10 mouse cellular contexts compared by ENCODE assay signal in the genomic region with DNA sequence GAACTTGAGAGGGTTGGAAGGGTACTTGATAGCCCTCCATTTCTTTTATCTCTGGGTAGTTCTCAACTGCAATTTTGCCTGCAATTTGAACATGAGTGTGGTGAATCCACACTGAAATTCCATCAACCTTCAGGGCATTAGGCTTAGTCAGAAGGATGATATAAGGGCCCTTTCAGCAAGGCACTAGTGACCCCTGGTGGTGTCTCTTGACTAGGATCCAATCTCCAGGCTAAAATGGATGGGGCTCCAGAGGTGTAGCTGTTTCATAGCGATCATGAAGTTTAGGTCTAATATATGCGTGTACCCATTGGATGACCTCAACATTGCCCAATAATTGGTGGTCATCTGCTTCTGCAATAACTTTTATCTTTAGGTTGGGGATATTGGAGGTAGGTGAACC.
DNase-seq lines count a peak whose midpoint lies in the region; ATAC-seq and TF ChIP-seq lines count a peak whose summit lies in the region.
"Had no signal": no experiment of that assay in that cellular context is flagged by ENCODE, and none has a peak within 500 bp of the region (broad histone marks: within the 10 kb centered on the region; RNA-seq: fewer than 3 reads in every experiment).

No protein-coding gene starts in this region.

- H3K36me3 ChIP-seq in forebrain, embryonic 11.5 days (ENCODE audit: control insufficient read depth, insufficient read depth, low read length): no peaks in the 10 kb centered on the region
- no peaks in the 10 kb centered on the region for H3K36me3 ChIP-seq in forebrain, embryonic 15.5 days
- H3K36me3 ChIP-seq in MEL (ENCODE audit: control insufficient read depth in 1 of 2, insufficient read depth in 2 of 2, low read length in 2 of 2): no peaks in the 10 kb centered on the region
- H3K36me3 ChIP-seq: limb, embryonic 15.5 days; stomach, embryonic 15.5 days had no signal

- no peak overlapping the region for H3K4me3 ChIP-seq in forebrain, embryonic 11.5 days (ENCODE audit: low read depth, low read length)
- H3K4me3 ChIP-seq in forebrain, embryonic 15.5 days: no peak overlapping the region
- H3K4me3 ChIP-seq in MEL (ENCODE audit: control insufficient read depth in 1 of 2, insufficient read depth in 1 of 2, low read depth in 2 of 2, low read length in 2 of 2): no peak overlapping the region
- H3K4me3 ChIP-seq: limb, embryonic 15.5 days; stomach, embryonic 15.5 days had no signal

- intact Hi-C loops in left cerebral cortex, postnatal 4 days (cut with DNase I): no loop called here
- intact Hi-C loops in left cerebral cortex, postnatal 10 days (cut with DNase I): no loop called here

- no peaks in the 10 kb centered on the region for H3K4me1 ChIP-seq in forebrain, embryonic 11.5 days (replicated peaks; ENCODE audit: control insufficient read depth, insufficient read depth, low read length)
- no peaks in the 10 kb centered on the region for H3K4me1 ChIP-seq in forebrain, embryonic 15.5 days
- H3K4me1 ChIP-seq in MEL (ENCODE audit: control insufficient read depth in 1 of 2, insufficient read depth in 2 of 2, low read length in 2 of 2): no peaks in the 10 kb centered on the region
- H3K4me1 ChIP-seq: limb, embryonic 15.5 days; stomach, embryonic 15.5 days had no signal

- no peak overlapping the region for H3K4me2 ChIP-seq in forebrain, embryonic 11.5 days (ENCODE audit: low read depth, low read length, severe bottlenecking)
- H3K4me2 ChIP-seq in forebrain, embryonic 15.5 days (replicated peaks): no peak overlapping the region
- H3K4me2 ChIP-seq: limb, embryonic 15.5 days; stomach, embryonic 15.5 days had no signal

- TF ChIP-seq CTCF in MEL (IDR thresholded peaks at IDR 0.05 in 2 of 3, conservative IDR thresholded peaks at IDR 0.05 in 1 of 3; ENCODE audit: control insufficient read depth in 1 of 3, insufficient read depth in 1 of 3, low read depth in 2 of 3, low read length in 3 of 3, poor library complexity in 1 of 3, severe bottlenecking in 1 of 3): peak in 2 of 3 experiments; percentile 37 to 41; a peak in 4 of 6 replicates

- H3K9me3 ChIP-seq in forebrain, embryonic 11.5 days (ENCODE audit: control insufficient read depth, low read length): no peaks in the 10 kb centered on the region
- H3K9me3 ChIP-seq in forebrain, embryonic 15.5 days: no peaks in the 10 kb centered on the region
- H3K9me3 ChIP-seq in MEL (replicated peaks; ENCODE audit: insufficient read depth, low read length): no peaks in the 10 kb centered on the region
- H3K9me3 ChIP-seq: limb, embryonic 15.5 days; stomach, embryonic 15.5 days had no signal

- no peak for DNase-seq in forebrain, embryonic 11.5 days (ENCODE audit: low spot score)
- DNase-seq in left cerebral cortex, postnatal 4 days: peak; percentile 1
- no peak for DNase-seq in left cerebral cortex, postnatal 10 days (ENCODE audit: extremely low spot score in 1 of 2, low spot score in 2 of 2)
- DNase-seq in MEL (ENCODE audit: low read depth, low spot score): peak; percentile 10
- DNase-seq in forelimb bud, embryonic 11.5 days (ENCODE audit: low read depth, low spot score): peak; percentile 4
- DNase-seq in left cerebral cortex, adult 9 months (ENCODE audit: low spot score in 2 of 2): no peak
- DNase-seq in thymus, postnatal 10 days (ENCODE audit: low spot score in 2 of 2): no peak

- peak; percentile 64 for ATAC-seq in forebrain, embryonic 11.5 days (replicated peaks; ENCODE audit: low FRiP score)
- no peak for ATAC-seq in forebrain, embryonic 15.5 days (replicated peaks)

- H3K27ac ChIP-seq in forebrain, embryonic 11.5 days (ENCODE audit: low read depth, low read length): no peak overlapping the region
- no peak overlapping the region for H3K27ac ChIP-seq in forebrain, embryonic 15.5 days (replicated peaks)
- H3K27ac ChIP-seq in MEL (ENCODE audit: control insufficient read depth, low read depth, low read length): no peak overlapping the region
- H3K27ac ChIP-seq: limb, embryonic 15.5 days; stomach, embryonic 15.5 days had no signal

- peak; percentile 52 for TF ChIP-seq RAD21 in MEL (IDR thresholded peaks at IDR 0.05; ENCODE audit: low read depth, low read length)

- no peak for TF ChIP-seq EP300 in MEL (IDR thresholded peaks at IDR 0.05; ENCODE audit: low read depth in 1 of 2, low read length in 2 of 2)

- no peaks in the 10 kb centered on the region for H3K27me3 ChIP-seq in forebrain, embryonic 11.5 days (ENCODE audit: control insufficient read depth, insufficient read depth, low read length)
- H3K27me3 ChIP-seq in forebrain, embryonic 15.5 days: no peaks in the 10 kb centered on the region
- H3K27me3 ChIP-seq in MEL (ENCODE audit: control insufficient read depth in 1 of 2, insufficient read depth in 2 of 2, low read length in 2 of 2): no peaks in the 10 kb centered on the region
- H3K27me3 ChIP-seq: limb, embryonic 15.5 days; stomach, embryonic 15.5 days had no signal

- TF ChIP-seq POLR2A in MEL (IDR thresholded peaks at IDR 0.05; ENCODE audit: control insufficient read depth in 1 of 2, insufficient read depth in 1 of 2, low read depth in 1 of 2, low read length in 2 of 2, poor library complexity in 1 of 2): no peak

- WGBS in forebrain, embryonic 11.5 days: 82% methylated on average over 2 of the region's 2 CpGs
- 77% methylated on average over 2 of the region's 2 CpGs for WGBS in forebrain, embryonic 15.5 days

- H3K9ac ChIP-seq in forebrain, embryonic 11.5 days (ENCODE audit: low read length): no peak overlapping the region
- no peak overlapping the region for H3K9ac ChIP-seq in forebrain, embryonic 15.5 days (replicated peaks)
- no peak overlapping the region for H3K9ac ChIP-seq in MEL (ENCODE audit: control insufficient read depth, low read depth, low read length, poor library complexity, severe bottlenecking)
- H3K9ac ChIP-seq: limb, embryonic 15.5 days; stomach, embryonic 15.5 days had no signal

- H3K79me2 ChIP-seq in MEL (ENCODE audit: control insufficient read depth, insufficient read depth, low read length, poor library complexity): no peaks in the 10 kb centered on the region

TF ChIP-seq in MEL, 35 proteins besides CTCF, POLR2A, EP300 and RAD21:
- TF ChIP-seq SMC3 (IDR thresholded peaks at IDR 0.05; ENCODE audit: low read depth, low read length) (peak; percentile 57), TAL1 (IDR thresholded peaks at IDR 0.05; ENCODE audit: low read length) (no peak), ZC3H11A (IDR thresholded peaks at IDR 0.05; ENCODE audit: low read depth, low read length) (peak; percentile 48), E2F4 (IDR thresholded peaks at IDR 0.05; ENCODE audit: borderline replicate concordance, low read depth, low read length) (no peak)

Comparison
In these comparisons a context has a peak if more than half of its experiments do, and no peak if none do; other contexts are left out.
1. DNase-seq: peak in left cerebral cortex, postnatal 4 days (single experiment), MEL (single experiment) and forelimb bud, embryonic 11.5 days (single experiment); none in forebrain, embryonic 11.5 days (single experiment), left cerebral cortex, postnatal 10 days (0 of 2), left cerebral cortex, adult 9 months (0 of 2) and thymus, postnatal 10 days (0 of 2).